Mouse (Mus musculus): ENCODE measurements around the gene Hmga1b.

DNA sequence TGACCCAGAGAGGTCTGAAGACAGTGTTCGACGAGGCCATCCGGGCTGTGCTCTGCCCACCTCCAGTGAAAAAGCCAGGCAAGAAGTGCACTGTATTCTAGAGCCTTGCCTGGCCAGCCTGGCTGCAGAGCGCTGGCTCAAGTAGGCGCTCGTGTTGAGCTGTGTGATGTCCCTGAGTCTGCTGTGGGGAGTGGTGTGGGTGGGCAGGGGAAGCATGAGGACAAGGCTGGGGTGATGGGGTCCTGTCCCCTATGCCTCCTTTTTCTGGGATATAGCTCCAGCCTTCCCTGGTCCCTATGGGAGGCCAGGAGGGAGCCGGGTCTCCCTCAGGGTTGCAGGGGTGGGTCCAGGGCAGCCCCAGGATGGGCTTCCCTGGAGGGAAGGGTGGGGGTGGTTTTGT is 39.1 kb upstream of the Hmga1b start:
- no peak for TF ChIP-seq POLR2A (IDR thresholded peaks at IDR 0.05; ENCODE audit: borderline replicate concordance, extremely low read depth, insufficient read depth, insufficient read length, poor library complexity, severe bottlenecking)
- no peak for TF ChIP-seq CTCF (IDR thresholded peaks at IDR 0.05; ENCODE audit: borderline replicate concordance, extremely low read depth, insufficient read depth, insufficient read length)
